Mouse (Mus musculus) kidney, postnatal 36 days (tissue): ENCODE measurements around the gene Cyp2c40.
"Not testable (repeated sequence)": the region's sequence is repeated elsewhere in the genome, so short reads cannot be mapped to it uniquely, and the experiment has no call there.

Experiments used
- DNase-seq, 2 experiments: peaks; one replicate each; pipeline ENCODE4 v3.0.0; 2021 to 2022; ENCODE audit warnings: mixed read lengths in 2 of 2

The Cyp2c40 gene

DNA sequence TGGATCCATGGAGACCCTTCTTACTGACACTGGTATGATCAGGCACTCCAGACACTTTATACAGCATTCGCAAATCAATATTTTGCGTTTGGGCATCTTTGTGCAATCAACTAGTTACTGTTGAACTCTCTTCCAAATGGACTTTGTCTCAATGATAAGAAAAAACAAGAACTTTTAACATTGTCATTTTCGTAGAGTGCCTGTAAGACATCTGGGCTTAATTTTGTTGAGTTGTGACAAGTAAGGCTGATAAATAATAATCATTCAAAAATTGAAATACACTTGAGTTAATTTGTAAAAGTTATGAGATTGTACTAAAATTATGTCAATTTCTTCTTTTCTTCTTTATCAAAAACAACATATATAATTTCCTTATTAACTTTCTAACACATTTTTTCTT, at the start of gene Cyp2c40:
Cyp2c40 (minus strand) TSS at position 101 of the 400 bp plus-strand sequence.
- not testable (repeated sequence) for DNase-seq

DNA sequence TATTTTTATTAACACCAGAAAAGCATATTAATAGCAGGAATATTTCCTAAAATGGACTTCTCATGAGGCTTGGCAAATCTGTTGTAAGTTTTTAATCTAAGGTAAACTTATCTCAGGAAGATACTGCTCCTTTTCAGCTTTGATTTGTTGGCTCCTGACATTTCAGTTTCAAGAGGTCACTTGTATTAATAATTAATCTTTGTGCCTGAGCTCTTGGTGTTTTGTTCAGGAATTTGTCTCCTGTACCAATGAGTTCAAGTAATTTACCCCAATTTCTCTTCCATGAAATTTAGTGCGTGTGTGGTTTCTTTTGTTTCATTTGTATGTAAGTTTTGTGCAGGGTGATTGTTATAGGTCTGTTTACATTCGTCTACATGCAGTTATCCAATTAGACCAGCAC, 8.3 kb upstream of the Cyp2c40 start:
- DNase-seq, result peak in 1 of 2 experiments; percentile 51

GRCm38 (mm10) chr19:39816400-39816799, 3.8 kb upstream of the Cyp2c40 start:
- DNase-seq, result not testable (repeated sequence)

GRCm38 (mm10) chr19:39815991-39816390, 3.4 kb upstream of the Cyp2c40 start:
- DNase-seq, result not testable (repeated sequence)

GRCm38 (mm10) chr19:39785458-39785857, 27.2 kb downstream of the Cyp2c40 start:
- peak; percentile 11 to 64 for DNase-seq

DNA sequence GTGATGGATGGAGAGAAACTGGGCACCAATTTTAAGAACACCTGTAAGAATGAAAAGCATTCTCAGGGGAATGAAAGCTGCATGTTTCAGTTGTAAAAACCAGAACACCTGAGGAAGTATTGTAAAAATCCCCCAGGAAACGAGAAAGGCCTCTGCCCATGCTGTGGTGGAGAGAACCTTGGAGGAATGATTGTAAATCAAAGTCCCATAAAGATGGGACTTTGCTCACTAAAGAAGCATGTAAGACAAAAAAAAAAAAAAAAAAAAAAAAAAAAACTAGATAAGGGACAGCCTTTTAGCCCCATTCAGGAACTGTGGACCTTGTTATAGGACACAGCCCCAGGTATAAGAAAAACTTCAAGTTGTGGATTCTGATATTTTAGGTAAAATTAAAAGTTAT, 67.3 kb downstream of the Cyp2c40 start:
- DNase-seq, result no peak

DNA sequence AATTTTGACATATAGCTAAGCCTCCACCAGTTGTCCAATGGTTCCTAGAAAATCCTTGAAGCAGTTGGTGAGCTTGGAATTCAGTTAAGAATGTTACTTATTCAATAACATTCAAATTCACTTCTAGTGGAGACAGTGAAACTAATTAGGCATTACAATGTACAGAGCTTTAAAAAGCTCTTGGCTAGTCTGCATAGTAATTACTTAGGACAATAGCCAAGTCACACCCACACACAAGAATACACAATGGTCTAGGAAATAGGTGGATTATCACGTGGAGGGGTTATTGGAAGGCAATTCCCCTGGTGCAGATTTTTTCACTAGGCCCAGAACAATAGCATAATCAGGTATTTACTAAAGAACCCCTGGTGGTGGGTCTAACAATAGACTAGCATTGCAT, 68.3 kb downstream of the Cyp2c40 start:
- not testable (repeated sequence) for DNase-seq

- no peak for DNase-seq
Measured at GRCm38 (mm10) chr19:39740920-39741319, 71.7 kb downstream of the Cyp2c40 start, which contains the start of gene Cyp2c68. Gene Cyp2c68, minus strand, starts transcription at chr19:39741054.
